Mouse (Mus musculus): Measurements from ENCODE around the gene Cx3cr1.

The Cx3cr1 gene

DNA sequence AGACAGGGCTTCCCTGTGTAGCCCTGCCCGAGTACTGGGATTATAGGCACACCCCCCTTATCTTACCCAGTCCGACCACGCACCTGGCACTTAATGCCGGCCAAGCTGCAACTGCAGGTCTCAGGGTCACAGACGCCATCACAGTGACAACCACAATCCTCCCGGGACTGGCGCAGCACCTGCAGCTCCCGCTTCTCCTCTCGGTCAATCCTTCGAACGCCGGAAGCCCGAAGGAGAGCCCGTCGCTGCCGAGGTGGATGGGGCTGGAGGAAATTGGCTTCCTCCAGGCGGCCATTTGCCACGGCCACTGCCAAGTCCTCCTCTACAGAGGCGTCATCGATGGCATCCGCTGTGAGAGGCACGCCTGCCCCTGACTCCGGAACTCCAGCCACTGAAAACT is 96.4 kb downstream of the Cx3cr1 start:
- peak; percentile 60 to 74 for DNase-seq

DNA sequence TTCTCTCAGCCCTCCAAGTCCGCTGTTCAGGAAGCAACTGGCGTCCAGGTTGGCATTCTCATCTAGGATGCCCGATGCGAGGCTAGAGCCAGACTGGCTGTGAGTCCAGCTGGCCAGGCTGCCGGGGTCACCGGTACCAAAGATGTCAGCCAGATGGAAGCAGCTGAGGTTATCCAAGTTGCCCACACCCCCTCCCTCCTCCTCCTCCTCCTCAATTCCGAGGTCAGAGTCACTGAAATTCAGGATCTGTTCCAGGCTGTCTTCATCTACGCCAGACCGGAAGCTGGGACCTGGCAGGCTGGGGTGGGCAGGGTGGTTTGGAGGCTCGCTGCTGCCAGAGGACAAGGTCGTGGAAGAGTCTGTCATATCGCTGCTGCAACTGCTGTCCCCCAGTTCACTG is 97.1 kb downstream of the Cx3cr1 start:
- peak; percentile 77 to 81 for DNase-seq

DNA sequence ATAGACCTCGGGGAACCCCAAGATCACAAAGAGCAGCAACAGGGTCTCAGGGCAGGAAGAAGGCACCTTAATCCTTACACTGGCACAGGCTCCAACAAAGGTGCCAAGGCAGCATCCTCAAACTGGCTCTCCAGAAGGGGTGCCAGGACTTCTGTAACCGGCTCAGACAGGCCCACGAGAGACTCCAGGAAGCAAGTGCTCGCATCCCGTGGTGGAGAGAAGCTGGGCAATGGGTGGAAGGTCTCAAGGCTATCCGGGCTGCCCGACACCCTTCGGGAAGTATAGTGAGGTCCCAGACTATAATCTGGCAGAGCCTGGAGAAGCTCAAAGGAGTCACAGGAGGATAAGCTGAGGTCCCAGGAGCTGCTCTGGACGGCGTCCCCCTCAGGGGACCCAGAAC is 97.5 kb downstream of the Cx3cr1 start:
- peak; percentile 52 to 54 for DNase-seq

DNA sequence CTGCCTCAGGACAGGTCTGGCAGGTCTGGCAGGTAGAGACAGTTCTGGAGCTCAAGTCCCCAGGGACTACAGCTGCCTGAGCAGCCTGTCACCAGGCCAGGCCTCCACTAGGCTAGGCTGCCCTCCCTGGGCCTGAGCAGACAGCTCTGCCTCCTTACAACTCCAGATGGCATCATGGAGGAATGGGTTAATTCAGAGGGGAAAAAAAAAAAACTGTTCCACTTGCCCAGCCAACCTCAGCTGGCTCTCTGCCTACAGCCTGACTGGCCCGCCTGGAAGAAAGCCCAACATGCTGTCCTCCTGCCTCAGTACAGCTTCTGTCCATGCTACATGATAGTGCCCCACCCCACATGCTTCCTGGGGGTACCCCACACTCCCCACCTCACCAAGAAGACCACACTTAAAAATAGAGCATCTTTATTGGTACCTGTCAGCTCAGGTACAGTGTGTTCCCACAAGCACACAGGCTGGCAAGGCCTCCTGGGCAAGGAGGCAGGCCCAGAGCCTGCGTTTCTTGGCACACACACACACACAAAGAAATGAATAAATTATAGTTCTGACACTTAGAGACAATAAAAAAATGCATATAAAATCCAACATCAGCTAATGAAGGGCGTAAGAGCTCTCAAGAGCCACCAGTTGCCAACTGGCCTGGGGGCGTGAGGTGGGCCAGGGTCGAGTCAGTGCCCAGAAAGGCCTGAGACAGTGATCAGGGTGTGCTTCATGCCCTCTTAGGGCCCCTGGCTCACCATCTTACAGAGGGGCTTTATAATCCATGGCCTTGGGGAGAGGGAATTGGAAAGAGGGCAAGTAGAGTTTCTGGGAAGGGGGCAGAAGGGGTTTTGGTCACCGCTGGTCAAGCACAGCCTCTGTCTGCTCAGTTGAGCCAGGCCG is 98.7 kb downstream of the Cx3cr1 start:
- peak; percentile 93 to 96 for DNase-seq

DNA sequence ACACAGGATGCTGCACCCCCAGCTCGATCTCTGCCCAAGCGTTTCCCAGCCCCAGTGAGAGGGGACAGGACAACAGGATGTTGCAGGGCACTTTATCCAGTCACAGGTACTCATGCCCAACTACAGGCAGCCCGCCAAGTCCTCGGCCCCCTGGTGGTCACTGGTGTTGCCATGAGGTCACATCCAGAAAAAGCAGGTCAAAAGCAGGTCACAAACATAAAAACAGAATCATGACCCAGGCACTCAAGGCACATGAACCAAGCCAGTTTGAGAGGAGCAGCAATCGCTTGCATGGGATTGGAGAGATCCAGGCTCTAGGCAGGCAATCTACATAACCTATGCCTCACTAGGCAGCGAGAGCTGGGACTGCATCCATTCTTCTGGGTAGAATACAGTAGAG is 99.5 kb downstream of the Cx3cr1 start:
- peak; percentile 78 to 90 for DNase-seq

DNA sequence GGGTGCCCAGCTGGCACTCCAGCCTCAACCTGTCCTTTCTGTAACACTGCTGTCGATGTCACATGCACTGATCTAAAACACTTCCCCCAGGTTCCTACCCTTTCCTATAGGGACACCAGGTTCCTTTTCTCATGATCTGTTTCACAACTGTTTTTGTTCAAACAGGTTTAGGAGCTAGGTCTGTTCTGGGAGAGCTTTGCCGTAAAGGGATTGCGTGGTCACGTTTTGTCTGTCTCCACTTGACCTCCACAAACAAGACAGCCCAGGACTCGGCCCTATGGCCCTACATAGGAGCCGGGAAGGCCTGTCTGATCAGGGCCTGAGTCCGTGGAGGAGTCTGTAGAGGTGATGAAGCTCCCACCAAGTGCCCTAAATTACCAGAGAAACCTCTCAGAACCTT is 99.9 kb downstream of the Cx3cr1 start:
- DNase-seq: no peak

DNA sequence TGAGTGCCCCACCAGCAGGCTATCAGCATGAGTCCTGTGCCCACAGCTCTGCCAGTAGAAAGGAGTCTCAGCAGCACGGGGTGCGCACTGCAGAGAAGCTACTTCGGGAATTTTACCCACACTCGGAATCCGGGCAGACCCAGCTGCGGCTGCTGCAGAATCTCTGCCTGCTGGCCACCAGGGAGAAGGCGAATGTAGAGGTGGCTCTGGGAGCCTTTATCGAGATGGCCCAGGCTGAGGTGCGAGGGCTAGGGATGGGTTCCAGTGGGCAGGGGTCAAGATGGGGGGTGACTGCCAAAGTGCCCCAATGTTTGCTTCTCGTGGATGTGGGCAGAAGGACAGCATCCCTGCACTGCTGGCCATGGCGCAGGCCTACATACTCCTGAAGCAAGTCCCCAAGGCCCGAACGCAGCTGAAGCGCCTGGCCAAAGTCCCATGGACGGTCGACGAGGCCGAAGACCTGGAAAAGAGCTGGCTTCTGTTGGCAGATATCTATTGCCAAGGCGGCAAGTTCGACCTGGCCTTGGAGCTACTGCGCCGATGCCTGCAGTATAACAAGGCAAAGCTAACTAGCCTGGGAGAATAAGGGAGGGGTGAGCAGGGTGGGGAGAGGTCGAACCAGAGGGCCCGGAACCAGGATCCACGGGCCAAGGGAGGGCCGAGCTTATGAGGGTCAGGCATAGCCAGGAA is 103.3 kb downstream of the Cx3cr1 start:
- DNase-seq: peak; percentile 36 to 50

DNA sequence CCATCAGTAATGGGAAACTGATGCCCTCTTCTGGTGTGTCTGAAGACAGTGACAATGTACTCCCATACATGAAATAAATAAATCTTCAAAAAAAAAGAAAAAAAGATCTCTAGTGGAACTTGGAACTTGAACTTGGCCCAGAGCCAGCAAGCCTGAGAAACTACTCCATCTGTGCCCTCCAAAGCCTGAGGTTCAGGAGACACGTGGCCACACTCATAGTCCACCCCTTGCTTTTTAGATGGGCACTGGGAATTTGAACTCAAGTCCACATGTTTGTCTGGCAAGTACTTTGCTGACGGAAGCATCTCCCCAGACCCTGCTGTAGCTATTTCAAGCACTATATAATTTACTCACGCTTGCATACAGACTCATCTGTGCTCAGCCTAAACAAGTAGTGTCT is 104.5 kb downstream of the Cx3cr1 start:
- DNase-seq: peak in 1 of 2 experiments; percentile 53

DNA sequence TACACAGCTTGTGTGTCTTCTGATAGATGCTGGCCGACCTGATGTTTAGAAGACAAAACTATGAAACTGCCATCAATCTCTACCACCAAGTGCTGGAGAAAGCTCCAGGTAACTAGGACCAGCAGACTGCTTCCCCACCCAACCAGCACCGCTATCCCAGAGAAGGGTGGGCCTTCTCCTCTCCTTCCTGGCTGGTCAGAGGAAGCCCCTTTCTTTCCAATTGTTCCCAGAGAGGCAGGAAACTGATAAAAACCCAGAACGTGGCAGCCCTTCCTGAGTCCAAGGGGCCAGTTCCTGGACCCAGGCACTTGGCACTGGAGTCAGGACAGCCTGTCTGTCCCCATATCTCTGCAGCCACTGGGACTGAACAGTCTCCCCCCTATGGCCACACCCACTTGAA is 105.5 kb downstream of the Cx3cr1 start:
- no peak for DNase-seq

DNA sequence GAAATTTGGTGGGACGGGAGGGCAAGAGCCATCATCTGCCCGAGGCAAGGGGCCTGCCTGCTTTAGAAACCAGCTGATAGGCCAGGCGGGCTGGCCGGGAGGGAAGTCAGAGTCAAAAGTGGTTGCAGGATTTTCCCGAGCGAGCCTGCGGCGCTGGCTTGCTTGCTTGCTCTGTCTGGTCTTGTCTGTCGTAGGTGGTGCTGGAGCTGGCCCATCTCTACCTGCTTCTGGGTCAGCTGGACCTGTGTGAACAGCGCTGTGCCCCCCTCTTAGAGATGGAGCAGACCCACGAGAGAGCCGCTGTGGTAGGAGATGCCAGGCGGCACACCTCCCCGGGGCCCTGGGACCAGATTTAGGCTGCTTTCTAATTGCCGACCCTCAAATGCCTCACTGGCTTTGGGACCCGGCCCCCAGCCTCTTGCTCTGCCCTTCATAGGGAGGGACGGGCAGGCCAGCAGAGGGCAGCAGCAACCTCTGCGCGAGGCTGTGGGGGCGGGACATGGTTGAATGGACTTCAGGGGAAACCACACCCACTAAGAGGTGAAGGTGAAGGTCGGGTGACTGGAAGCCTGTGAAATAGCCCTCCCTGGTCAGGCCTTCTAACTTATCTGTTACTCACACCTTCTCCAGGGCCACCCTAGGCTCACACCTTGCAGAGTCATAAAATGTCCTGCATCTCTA is 106.6 kb downstream of the Cx3cr1 start:
- DNase-seq: peak; percentile 65 to 78

DNA sequence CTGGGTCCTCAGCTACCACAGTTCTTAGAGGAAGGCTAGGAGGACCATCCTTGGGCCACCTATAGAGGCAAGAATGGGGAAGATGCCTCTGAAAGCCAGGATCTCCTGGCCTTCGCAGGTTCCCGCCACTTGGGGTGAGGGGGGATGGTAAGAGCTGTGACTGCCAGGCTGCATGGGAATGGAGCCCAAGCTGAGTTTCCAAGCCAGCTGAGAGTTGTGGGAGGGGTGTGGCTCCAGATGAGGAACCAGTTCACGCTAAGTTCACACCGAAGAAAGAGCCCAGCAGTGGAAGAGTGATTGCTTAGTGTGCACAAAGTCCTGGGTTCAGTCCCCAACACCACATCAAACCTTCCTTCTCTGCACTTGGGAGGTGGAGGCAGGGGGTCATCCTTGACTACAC is 107.5 kb downstream of the Cx3cr1 start:
- no peak for DNase-seq

DNA sequence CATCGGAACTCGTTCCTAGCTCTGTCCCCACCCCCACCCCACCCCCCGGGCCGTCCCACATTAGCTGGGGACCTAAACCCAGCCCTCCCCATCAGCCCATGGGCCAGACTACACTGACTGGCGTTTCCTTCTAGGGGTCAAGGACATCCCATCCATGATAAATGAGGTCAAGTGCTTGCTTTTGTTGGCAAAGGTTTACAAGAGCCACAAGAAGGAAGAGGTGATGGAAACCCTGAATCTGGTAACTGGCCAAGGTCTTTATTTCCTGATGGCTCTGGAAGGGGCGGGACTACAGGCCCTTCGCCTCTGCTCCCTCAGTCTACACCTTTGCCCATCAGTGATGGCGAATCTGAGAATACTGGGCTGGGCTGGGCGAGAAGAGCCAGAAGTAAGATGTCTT is 110.8 kb downstream of the Cx3cr1 start:
- DNase-seq: no peak

DNA sequence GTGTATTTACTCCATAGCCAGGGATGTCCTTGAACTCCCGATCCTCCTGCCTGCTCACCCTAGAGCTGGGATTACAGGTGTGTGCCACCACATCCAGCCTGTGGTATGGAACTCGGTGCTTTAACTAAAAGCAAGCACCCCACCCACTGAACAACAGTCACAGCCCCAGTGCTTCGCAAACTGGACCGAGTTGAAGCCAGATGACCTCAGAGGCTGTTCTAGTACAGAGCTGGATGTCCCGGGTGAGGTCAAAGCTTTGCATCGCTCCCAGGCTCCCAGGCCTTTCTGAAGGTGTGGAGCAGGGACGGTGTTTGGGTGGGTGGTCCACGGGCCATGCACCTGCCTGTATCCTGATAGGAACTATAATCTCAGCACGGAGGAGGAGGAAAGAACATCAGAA is 118.3 kb downstream of the Cx3cr1 start:
- no peak for DNase-seq

DNA sequence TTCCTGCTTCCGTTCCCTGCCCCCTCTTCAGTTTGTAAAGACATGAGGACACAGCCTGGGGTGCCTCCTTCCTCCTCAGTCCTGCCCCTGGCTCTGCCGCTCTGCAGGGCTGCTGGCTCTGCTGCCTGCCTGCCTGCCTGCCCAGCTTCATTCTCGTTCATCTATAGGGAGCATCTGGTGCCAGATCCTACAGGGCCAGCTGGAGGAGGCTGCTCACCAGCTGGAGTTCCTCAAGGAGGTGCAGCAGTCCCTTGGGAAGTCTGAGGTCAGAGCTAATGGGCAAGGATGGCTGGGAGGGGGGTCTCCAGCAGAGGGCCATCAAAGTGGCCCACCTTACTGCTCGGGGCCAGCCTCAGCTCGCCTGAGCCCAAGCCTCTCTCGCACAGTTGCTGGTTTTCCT is 119.2 kb downstream of the Cx3cr1 start:
- no peak for DNase-seq

DNA sequence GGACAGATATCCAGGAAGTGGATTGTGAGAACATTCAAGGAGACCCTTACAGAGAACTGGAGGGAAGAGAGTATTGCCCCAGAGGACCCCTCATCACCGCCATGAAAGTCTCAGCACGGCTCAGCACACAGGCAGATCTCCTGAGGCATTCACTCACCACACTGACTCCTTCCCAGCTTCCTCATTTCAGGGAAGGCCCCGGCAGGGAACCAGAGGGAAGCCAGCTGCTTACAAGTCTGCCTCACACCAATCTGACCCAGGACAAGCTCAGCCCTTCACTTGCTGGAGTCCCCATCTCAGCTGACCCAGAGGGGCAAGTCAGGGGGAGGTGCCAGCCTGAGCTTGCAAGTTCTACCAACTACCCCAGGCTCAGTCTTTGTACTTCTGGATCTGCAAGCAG is 120.9 kb downstream of the Cx3cr1 start:
- DNase-seq: no peak

DNA sequence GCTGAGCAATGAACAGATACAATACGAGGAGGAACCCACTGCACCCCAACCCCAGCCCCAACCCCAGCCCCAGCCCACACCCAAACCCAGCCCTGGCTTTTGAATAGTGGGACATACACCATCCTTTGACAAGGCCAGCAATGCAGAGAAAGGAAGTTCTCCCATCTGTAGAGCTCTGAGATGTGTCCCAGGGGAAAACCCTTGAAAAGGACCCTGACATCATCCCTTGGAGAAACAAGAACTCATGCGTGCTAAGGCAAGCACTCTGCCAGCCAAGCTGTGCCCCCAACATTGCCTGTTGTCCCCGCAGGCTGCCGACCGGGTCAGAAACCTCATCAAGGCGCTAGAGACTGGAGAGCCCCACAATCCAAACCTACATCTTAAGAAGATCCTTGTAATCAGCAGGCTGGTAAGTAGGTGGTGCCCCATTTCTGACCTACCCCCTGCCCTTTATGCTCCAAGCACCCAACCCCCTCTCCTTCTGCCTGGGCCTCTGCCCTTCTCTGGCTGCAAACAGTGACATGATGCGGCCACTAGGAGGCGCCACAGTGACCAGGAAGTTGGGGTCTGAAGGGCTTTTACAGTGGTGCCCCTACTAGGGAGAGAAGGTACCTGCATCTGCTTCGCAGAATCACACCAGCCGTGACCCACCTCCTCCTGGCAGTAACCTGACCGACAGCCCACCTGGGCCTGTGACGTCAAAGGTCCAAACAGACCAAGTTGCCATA is 124.3 kb downstream of the Cx3cr1 start:
- DNase-seq: peak in 1 of 2 experiments; percentile 56

DNA sequence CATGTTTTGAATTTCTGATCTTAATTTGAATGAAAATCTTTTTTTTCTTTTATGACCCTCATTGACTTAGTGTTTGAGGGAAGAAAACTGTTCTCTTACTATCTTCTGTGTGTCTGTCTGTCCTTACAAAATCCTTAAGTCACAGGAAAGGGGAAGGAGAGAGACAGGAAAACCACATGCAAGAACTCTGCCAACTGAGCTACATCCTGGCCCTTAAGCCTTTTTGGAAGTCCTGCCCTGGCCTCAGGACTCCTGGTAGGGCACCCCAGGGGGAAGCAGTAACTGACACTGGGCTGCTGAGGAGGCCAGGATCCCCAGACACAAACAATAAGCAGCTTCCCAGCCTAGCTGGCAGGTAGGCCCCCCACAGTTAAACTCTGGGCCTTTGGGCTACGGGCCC is 126.4 kb downstream of the Cx3cr1 start:
- DNase-seq: no peak

DNA sequence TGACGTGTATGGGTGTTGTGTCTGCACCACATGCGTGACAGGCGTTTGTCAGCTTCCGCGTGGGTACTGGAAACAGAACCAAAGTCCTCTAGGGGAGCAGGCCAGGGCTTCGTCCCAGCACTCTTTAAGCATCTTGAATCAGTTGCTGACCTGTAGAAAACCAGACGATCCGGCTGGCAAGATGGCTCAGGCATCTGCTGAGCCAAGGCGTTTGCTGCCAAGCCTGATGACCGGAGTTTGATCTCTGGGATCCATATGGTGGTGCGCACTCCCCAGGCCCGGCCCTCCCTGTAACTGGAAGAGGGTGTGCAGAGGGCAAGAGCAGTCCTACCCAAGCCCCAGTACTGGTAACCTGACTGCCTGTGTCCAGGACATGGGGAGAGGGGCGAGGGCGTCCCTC is 127.8 kb downstream of the Cx3cr1 start:
- peak; percentile 63 to 68 for DNase-seq

DNA sequence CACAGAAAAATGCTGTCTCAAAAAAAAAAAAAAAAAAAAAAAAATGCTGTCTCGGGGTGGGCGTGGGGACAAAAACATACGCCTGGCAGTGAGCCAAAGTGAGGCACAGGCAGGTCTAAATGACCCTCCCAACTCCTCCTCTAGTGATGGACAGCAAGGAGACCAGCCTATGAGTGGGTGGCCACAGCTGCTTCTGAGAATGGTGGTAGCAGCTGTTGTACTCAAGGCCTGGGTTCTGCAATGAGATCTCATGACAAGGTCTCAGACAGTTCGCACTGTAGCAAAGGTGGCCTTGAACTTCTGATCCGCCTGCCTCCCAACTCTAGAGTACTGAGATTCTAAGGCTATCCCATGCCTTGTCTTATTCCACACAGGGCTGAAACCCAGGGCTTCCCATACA is 128.3 kb downstream of the Cx3cr1 start:
- DNase-seq: no peak

DNA sequence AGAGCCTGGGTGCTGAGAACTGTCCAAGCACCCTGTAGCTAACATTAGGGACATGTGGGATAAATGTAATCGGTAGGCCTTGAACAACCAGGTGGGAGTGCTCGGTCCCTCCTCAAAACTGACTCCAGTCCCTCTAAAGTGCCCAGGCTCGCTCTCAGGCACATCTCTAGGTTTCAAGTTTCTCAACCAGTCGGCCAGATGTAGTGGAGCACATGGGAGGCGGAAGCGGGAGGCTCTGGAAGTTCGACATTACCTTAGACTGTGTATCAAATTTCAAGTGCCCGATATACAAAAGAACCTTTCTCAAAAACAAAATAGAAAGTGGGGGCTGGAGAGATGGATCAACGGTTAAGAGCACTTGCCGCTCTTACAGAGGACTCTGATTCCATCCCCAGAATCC is 130.0 kb downstream of the Cx3cr1 start:
- no peak for DNase-seq

DNA sequence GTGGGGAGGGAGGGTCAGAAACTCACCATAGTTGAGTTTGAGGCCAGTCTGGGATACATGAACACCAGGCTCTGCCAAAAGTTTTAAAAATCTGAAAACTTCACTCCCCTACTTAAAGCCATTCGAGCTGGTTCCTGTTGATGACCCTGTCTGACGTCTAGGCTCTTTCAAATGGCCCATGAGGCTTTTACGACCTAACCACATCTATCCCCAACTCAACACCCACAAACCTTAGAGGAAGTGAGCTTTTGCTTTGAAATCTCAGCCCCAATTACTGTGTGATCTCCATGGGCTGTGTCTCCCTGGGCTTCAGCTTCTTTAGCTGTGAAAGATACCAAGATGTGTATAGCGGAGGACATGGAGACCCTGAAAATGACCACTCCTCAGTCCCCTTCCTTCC is 131.2 kb downstream of the Cx3cr1 start:
- no peak for DNase-seq

DNA sequence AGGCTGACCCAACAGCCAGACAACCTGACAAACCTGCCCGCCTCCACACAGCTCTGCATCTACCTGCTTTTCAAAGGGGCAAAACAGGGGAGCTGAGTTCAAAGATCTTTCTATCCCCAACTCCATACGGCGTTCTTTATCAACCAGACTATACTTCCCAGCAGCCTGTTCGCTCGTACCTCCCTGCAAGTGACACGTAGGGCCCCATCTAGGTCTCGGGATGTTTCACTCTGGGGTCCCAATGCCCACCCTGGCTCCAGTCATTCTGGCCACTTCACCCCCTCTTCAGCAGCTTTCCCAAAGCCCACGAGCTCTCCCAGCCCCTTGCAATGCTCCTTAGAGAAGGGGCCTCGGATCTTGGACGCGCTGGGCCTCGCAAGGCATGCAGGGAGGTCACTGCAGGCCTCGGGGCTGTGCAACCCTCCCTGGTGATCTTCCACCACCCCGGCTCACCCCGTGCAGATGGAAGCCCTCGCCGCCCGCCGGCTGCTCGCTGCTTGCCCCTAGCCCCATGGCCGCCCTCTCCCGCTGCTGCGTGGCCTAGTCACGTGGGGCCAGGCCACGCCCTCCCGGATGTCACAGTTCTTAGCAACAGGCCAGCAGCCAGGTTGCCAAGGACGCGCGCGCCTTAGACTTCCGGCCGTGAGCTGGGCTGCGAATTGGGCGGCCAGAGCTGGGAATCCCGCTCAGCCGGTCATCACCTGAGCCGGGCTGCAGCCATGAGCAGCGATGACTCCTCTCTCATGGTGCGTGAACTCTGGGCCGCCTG is 132.5 kb downstream of the Cx3cr1 start, which contains the start of the genes Gorasp1 and Ttc21a:
Gorasp1 (minus strand) TSS at position 561 of the 769 bp plus-strand sequence.
Ttc21a (plus strand) TSS at position 602 of the 769 bp plus-strand sequence.
- peak; percentile 96 to 99 for DNase-seq
